Mouse (Mus musculus) macrophage (primary cell): ENCODE data around the gene 4932438H23Rik. TPM values are rescaled to one million over a fixed set of nuclear protein-coding genes. Genes with fewer than 3 reads are reported as not detected.
A peak's percentile ranks its signal among the peaks of the same experiment; 100 is the strongest.

Experiments
- H3K27ac ChIP-seq: fragments of 350-480 bp; formaldehyde crosslinking; 2 replicates; pipeline ENCODE4 v1.9.0; 2021
- H3K36me3 ChIP-seq: fragments of 350-480 bp; formaldehyde crosslinking; 2 replicates; pipeline ENCODE4 v1.9.0; 2021; ENCODE audit errors: inconsistent target
- H3K4me3 ChIP-seq: fragments of 350-480 bp; formaldehyde crosslinking; 2 replicates; pipeline ENCODE4 v1.9.0; 2021; ENCODE audit errors: inconsistent target
- H3K79me2 ChIP-seq: fragments of 350-480 bp; formaldehyde crosslinking; 2 replicates; pipeline ENCODE4 v1.9.0; 2021; ENCODE audit errors: inconsistent target
- whole genome bisulfite sequencing: methylation state at CpG from one replicate; pipeline ENCODE4 v1.1.7; 2026; ENCODE audit warnings: inconsistent platforms; ENCODE audit not compliant: missing documents; 5-methylcytosine and 5-hydroxymethylcytosine counted together
- polyA plus RNA-seq: library from polyadenylated mRNA; stranded (reverse); fragments of 250-400 nt; gene quantifications from 3 replicates; pipeline ENCODE4 v1.2.4, GENCODE M21; 2018; ENCODE audit warnings: inconsistent platforms

4932438H23Rik gene
- polyA plus RNA-seq, 1 experiment from 2014 or later: 0.14 TPM

- Histone ChIP-seq H3K27ac (no peak overlapping the region), H3K36me3 (no peaks in the 10 kb centered on the region), H3K4me3 (no peak overlapping the region), H3K79me2 (no peaks in the 10 kb centered on the region)
- WGBS: 82% methylated on average over 4 of the region's 4 CpGs
Observed at GRCm38 (mm10) chr16:91057261-91057660, 37.7 kb downstream of the 4932438H23Rik start.

- no peak overlapping the region for H3K4me3 ChIP-seq
- WGBS: 30% methylated on average over 15 of the region's 16 CpGs
- H3K79me2 ChIP-seq: no peaks in the 10 kb centered on the region
- no peaks in the 10 kb centered on the region for H3K36me3 ChIP-seq
- H3K27ac ChIP-seq: no peak overlapping the region
Observed at GRCm38 (mm10) chr16:91056043-91056821, 38.7 kb downstream of the 4932438H23Rik start.

GRCm38 (mm10) chr16:91055150-91055549 is 39.8 kb downstream of the 4932438H23Rik start:
- Histone ChIP-seq H3K27ac (no peak overlapping the region), H3K4me3 (no peak overlapping the region), H3K36me3 (no peaks in the 10 kb centered on the region), H3K79me2 (no peaks in the 10 kb centered on the region)
- WGBS: 100% methylated on average over 4 of the region's 5 CpGs

GRCm38 (mm10) chr16:91053599-91053998 is 41.3 kb downstream of the 4932438H23Rik start:
- WGBS: 94% methylated on average over 6 of the region's 8 CpGs
- Histone ChIP-seq H3K79me2 (no peaks in the 10 kb centered on the region), H3K4me3 (no peak overlapping the region), H3K36me3 (no peaks in the 10 kb centered on the region), H3K27ac (no peak overlapping the region)

- Histone ChIP-seq H3K36me3 (peaks cover 4% of the 10 kb centered on the region; the same call in 1 of the 2 replicates), H3K27ac (no peak overlapping the region), H3K79me2 (peaks cover 33% of the 10 kb centered on the region), H3K4me3 (no peak overlapping the region)
- WGBS: 84% methylated on average over 8 of the region's 8 CpGs
Observed at GRCm38 (mm10) chr16:91045511-91045910, 49.4 kb downstream of the 4932438H23Rik start.

GRCm38 (mm10) chr16:91044270-91045182 is 50.4 kb downstream of the 4932438H23Rik start, which contains the start of gene Paxbp1:
Paxbp1 (minus strand) TSS chr16:91044543.
- WGBS: 1% methylated on average over 67 of the region's 70 CpGs
- Histone ChIP-seq H3K27ac (peak within 1 kb of the TSS; percentile 68), H3K79me2 (peaks cover 42% of the 10 kb centered on the region), H3K36me3 (peaks cover 4% of the 10 kb centered on the region; the same call in 1 of the 2 replicates), H3K4me3 (peak within 1 kb of the TSS; percentile 89)

GRCm38 (mm10) chr16:91043461-91044248 is 51.3 kb downstream of the 4932438H23Rik start:
- peak overlapping the region; percentile 68 for H3K27ac ChIP-seq
- peak overlapping the region; percentile 89 for H3K4me3 ChIP-seq
- 1% methylated on average over 62 of the region's 63 CpGs for WGBS
- peaks cover 4% of the 10 kb centered on the region; the same call in 1 of the 2 replicates for H3K36me3 ChIP-seq
- peaks cover 51% of the 10 kb centered on the region for H3K79me2 ChIP-seq

- Histone ChIP-seq H3K27ac (0 out of 2 replicates have a peak overlapping the region, but pooled peaks have one; percentile 10), H3K36me3 (peaks cover 14% of the 10 kb centered on the region; the same call in 1 of the 2 replicates), H3K79me2 (peaks cover 61% of the 10 kb centered on the region), H3K4me3 (peak overlapping the region; percentile 89)
- 23% methylated on average over 1 of the region's 1 CpGs for WGBS
Observed at GRCm38 (mm10) chr16:91042640-91043039, 52.3 kb downstream of the 4932438H23Rik start.

GRCm38 (mm10) chr16:91035866-91036265 is 59.1 kb downstream of the 4932438H23Rik start:
- Histone ChIP-seq H3K4me3 (no peak overlapping the region), H3K27ac (no peak overlapping the region), H3K36me3 (peaks cover 62% of the 10 kb centered on the region), H3K79me2 (peaks cover 42% of the 10 kb centered on the region)
- 85% methylated on average over 10 of the region's 10 CpGs for WGBS

- WGBS: 55% methylated on average over 4 of the region's 4 CpGs
- peak overlapping the region; percentile 38 for H3K27ac ChIP-seq
- H3K36me3 ChIP-seq: peaks cover 67% of the 10 kb centered on the region
- no peak overlapping the region for H3K4me3 ChIP-seq
- peaks cover 29% of the 10 kb centered on the region; the same call in 1 of the 2 replicates for H3K79me2 ChIP-seq
Observed at GRCm38 (mm10) chr16:91030751-91031150, 64.2 kb downstream of the 4932438H23Rik start.

GRCm38 (mm10) chr16:91029901-91030300 is 65.0 kb downstream of the 4932438H23Rik start:
- no peak overlapping the region for H3K4me3 ChIP-seq
- H3K79me2 ChIP-seq: peaks cover 29% of the 10 kb centered on the region; the same call in 1 of the 2 replicates
- WGBS: 92% methylated on average over 2 of the region's 2 CpGs
- peaks cover 67% of the 10 kb centered on the region for H3K36me3 ChIP-seq
- no peak overlapping the region for H3K27ac ChIP-seq

GRCm38 (mm10) chr16:91029161-91029743 is 65.7 kb downstream of the 4932438H23Rik start:
- Histone ChIP-seq H3K36me3 (peaks cover 67% of the 10 kb centered on the region), H3K4me3 (no peak overlapping the region), H3K27ac (no peak overlapping the region), H3K79me2 (peaks cover 29% of the 10 kb centered on the region; the same call in 1 of the 2 replicates)
- 93% methylated on average over 8 of the region's 8 CpGs for WGBS

- Histone ChIP-seq H3K79me2 (peaks cover 29% of the 10 kb centered on the region; the same call in 1 of the 2 replicates), H3K36me3 (peaks cover 74% of the 10 kb centered on the region), H3K4me3 (no peak overlapping the region), H3K27ac (no peak overlapping the region)
- 100% methylated on average over 2 of the region's 4 CpGs for WGBS
Observed at GRCm38 (mm10) chr16:91026290-91026689, 68.6 kb downstream of the 4932438H23Rik start.
